Mouse (Mus musculus): ENCODE results near the gene Gm15127. TPM values are rescaled to one million over a fixed set of nuclear protein-coding genes. Genes with fewer than 3 reads are reported as not detected.
"Not testable (repeated sequence)": the region's sequence is repeated elsewhere in the genome, so short reads cannot be mapped to it uniquely, and the experiment has no call there.

Gm15127 gene
- not detected in 2 replicates for polyA plus RNA-seq (2014; fragmentation: Nextera tagmentation; extraction: Ambion mirVana)

GRCm38 (mm10) chrX:148663298-148663697 lies at the start of gene Gm15127:
TSS of gene Gm15127 (plus strand) at chrX:148663598.
- ATAC-seq (ENCODE audit: low FRiP score); H3K9me3 ChIP-seq (ENCODE audit: control insufficient read depth, low read length): not testable (repeated sequence)

DNA sequence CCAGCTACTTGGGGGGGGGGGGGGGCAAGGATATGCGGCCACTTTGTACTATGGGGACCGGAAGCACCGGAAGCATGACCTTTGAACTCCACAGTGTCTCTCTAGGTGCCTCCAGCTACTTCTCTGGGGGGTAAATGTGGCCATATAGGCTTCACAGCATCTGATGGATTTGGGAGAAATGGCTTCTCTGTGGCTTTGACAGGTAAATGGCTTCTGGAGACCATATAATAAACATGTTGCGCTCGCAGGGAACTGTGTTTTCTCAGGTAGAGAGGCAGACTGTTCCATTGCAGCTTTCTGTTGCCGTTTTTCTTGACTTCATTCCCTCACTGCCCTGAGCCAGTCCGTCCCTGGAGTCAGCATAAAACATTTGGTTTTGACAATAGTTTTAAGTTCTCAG lies 48.3 kb upstream of the Gm15127 start, which contains the start of gene Gm8334:
Gene Gm8334, minus strand, starts transcription at position 101 of the 400 bp plus-strand sequence.
- H3K27me3 ChIP-seq (ENCODE audit: control insufficient read depth, insufficient read depth, low read length); ATAC-seq (ENCODE audit: low FRiP score); H3K36me3 ChIP-seq (replicated peaks; ENCODE audit: control insufficient read depth, insufficient read depth); DNase-seq (ENCODE audit: low spot score); H3K4me1 ChIP-seq (replicated peaks; ENCODE audit: control insufficient read depth, insufficient read depth, low read length); H3K9ac ChIP-seq; H3K9me3 ChIP-seq (ENCODE audit: control insufficient read depth, low read length); H3K4me3 ChIP-seq (replicated peaks; ENCODE audit: low read length); H3K4me2 ChIP-seq (replicated peaks); H3K27ac ChIP-seq: not testable (repeated sequence)
- WGBS = 94% methylated on average over 3 of the region's 7 CpGs

More at GRCm38 (mm10) chrX:148663298-148663697, at the start of gene Gm15127:
- H3K27me3 ChIP-seq (ENCODE audit: control insufficient read depth, insufficient read depth, low read length); H3K4me2 ChIP-seq (replicated peaks); H3K36me3 ChIP-seq (replicated peaks; ENCODE audit: control insufficient read depth, insufficient read depth); H3K9ac ChIP-seq; H3K4me1 ChIP-seq (replicated peaks; ENCODE audit: control insufficient read depth, insufficient read depth, low read length); H3K27ac ChIP-seq; DNase-seq (ENCODE audit: low spot score); H3K4me3 ChIP-seq (replicated peaks; ENCODE audit: low read length): not testable (repeated sequence)
- WGBS = 68% methylated on average over 2 of the region's 4 CpGs

DNA sequence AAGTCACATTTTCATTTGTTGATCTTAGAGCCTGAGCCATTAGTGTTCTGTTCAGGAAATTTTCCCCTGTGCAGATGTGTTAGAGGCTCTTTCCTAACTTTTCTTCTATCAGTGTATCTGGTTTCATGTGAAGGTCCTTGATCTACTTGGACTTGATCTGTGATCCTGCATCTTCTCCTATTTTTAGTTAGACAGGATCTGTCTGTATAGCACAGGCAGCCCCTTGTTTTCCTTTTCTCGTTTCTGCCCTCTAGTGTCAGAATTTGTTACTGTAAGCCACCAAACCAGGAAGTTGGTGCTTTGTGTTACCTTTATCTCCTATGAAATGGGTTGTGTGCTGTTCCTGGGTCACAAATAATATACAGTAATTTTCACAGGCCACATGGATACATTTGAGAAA lies 12.9 kb downstream of the Gm15127 start:
- not testable (repeated sequence) for H3K27ac ChIP-seq; ATAC-seq (ENCODE audit: low FRiP score); H3K27me3 ChIP-seq (ENCODE audit: control insufficient read depth, insufficient read depth, low read length); H3K9ac ChIP-seq; H3K36me3 ChIP-seq (replicated peaks; ENCODE audit: control insufficient read depth, insufficient read depth); H3K4me1 ChIP-seq (replicated peaks; ENCODE audit: control insufficient read depth, insufficient read depth, low read length); H3K4me3 ChIP-seq (replicated peaks; ENCODE audit: low read length); H3K4me2 ChIP-seq (replicated peaks); H3K9me3 ChIP-seq (ENCODE audit: control insufficient read depth, low read length); DNase-seq (ENCODE audit: low spot score)
- WGBS = 36% methylated on average over 1 of the region's 1 CpGs

Other genes with a start within 250 kb of the Gm15127 start
- gene Gm15114, start 174.6 kb upstream of the Gm15127 start, polyA plus RNA-seq (2014; fragmentation: Nextera tagmentation; extraction: Ambion mirVana) = not detected in 2 replicates
- not detected in 2 replicates for gene Gm8334, start 48.4 kb upstream of the Gm15127 start, polyA plus RNA-seq (2014; fragmentation: Nextera tagmentation; extraction: Ambion mirVana)
- gene Luzp4, start 194.0 kb downstream of the Gm15127 start, polyA plus RNA-seq (2014; fragmentation: Nextera tagmentation; extraction: Ambion mirVana) = not detected in 2 replicates

Data from hindbrain, embryonic 14.5 days (tissue).